Mouse (Mus musculus) G1E (cell line): Measurements from ENCODE around the gene Psg20. TPM values are rescaled to one million over a fixed set of nuclear protein-coding genes. Genes with fewer than 3 reads are reported as not detected.
"Not testable (repeated sequence)": the region's sequence is repeated elsewhere in the genome, so short reads cannot be mapped to it uniquely, and the experiment has no call there.

ENCODE experiments used
- ATAC-seq: 2 replicates; pipeline ENCODE4 v1.8.0; 2016; ENCODE audit warnings: mild to moderate bottlenecking; ENCODE audit not compliant: insufficient number of reproducible peaks, poor library complexity, low FRiP score, severe bottlenecking; ENCODE audit errors: extremely low read depth
- DNase-seq: peaks from one replicate; pipeline ENCODE4 v3.0.0; 2012; ENCODE audit warnings: low spot score
- H3K27me3 ChIP-seq: 2 replicates; pipeline ENCODE4 v1.6.1; 2012; ENCODE audit warnings: mild to moderate bottlenecking, low read length, inconsistent platforms; ENCODE audit not compliant: insufficient read depth
- H3K36me3 ChIP-seq: replicated peaks from 2 replicates; pipeline ENCODE3; 2012; ENCODE audit warnings: mild to moderate bottlenecking, inconsistent platforms
- H3K4me1 ChIP-seq: 2 replicates; pipeline ENCODE4 v1.6.1; 2012; ENCODE audit warnings: low read depth, low read length, inconsistent platforms, mixed read lengths; ENCODE audit not compliant: insufficient read depth
- H3K4me3 ChIP-seq: 2 replicates; pipeline ENCODE4 v1.5.1; 2012; ENCODE audit warnings: low read depth, mild to moderate bottlenecking, inconsistent platforms, low read length, moderate library complexity, mixed read lengths
- H3K9me3 ChIP-seq: replicated peaks from 2 replicates; pipeline ENCODE4 v1.6.1; 2012; ENCODE audit warnings: inconsistent platforms
- CTCF ChIP-seq: IDR thresholded peaks from 2 replicates; pipeline ENCODE4 v1.5.1; 2012; ENCODE audit warnings: low read depth, low read length, inconsistent platforms, mixed read lengths
- GATA1 ChIP-seq: IDR thresholded peaks from 2 replicates; pipeline ENCODE4 v1.6.1; 2012; ENCODE audit warnings: borderline replicate concordance, low read length, inconsistent platforms, mixed read lengths
- GATA2 ChIP-seq: IDR thresholded peaks from 2 replicates; pipeline ENCODE4 v1.6.1; 2012; ENCODE audit warnings: low read depth, low read length, inconsistent platforms, borderline replicate concordance
- POLR2AphosphoS5 ChIP-seq: IDR thresholded peaks from 2 replicates; pipeline ENCODE4 v1.6.1; 2012; ENCODE audit warnings: low read depth, low read length, inconsistent platforms; ENCODE audit not compliant: insufficient replicate concordance
- TAL1 ChIP-seq: conservative IDR thresholded peaks from 2 replicates; pipeline ENCODE4 v1.6.1; 2012; ENCODE audit warnings: low read depth, low read length, inconsistent platforms, mixed read lengths
- polyA plus RNA-seq: library from polyadenylated mRNA; stranded (reverse); fragments of >175 nt; gene quantifications from 2 replicates; pipeline ENCODE4 v1.2.3, GENCODE M21; 2012
- total RNA-seq, 2 experiments: library from RNA; stranded (forward) in 1 of 2; stranded (reverse) in 1 of 2; fragments of 200-1000 nt in 1 of 2; fragments of >200 nt in 1 of 2; fragmentation: Nextera tagmentation in 1 of 2; gene quantifications; 2 replicates each; pipeline ENCODE4 v1.2.3; 2014 to 2017

Gene Psg20
- total RNA-seq (2014; fragmentation: Nextera tagmentation), result not detected in 2 replicates
- total RNA-seq (2017), result 0.12 TPM in 1 of 2 replicates, not detected in the other
- polyA plus RNA-seq, result not detected in 2 replicates

- ATAC-seq (no peak), DNase-seq (no peak)
- H3K36me3 ChIP-seq, result no peaks in the 10 kb centered on the region
- H3K9me3 ChIP-seq, result no peaks in the 10 kb centered on the region
- TF ChIP-seq TAL1 (no peak), POLR2AphosphoS5 (no peak), GATA1 (no peak), CTCF (no peak), GATA2 (no peak)
- H3K4me1 ChIP-seq, result no peaks in the 10 kb centered on the region
- H3K4me3 ChIP-seq, result no peak within 1 kb of the TSS
- no peaks in the 10 kb centered on the region for H3K27me3 ChIP-seq
Observed at GRCm38 (mm10) chr7:18686085-18686484, at the start of gene Psg20. Psg20 (minus strand) TSS chr7:18686185.

DNA sequence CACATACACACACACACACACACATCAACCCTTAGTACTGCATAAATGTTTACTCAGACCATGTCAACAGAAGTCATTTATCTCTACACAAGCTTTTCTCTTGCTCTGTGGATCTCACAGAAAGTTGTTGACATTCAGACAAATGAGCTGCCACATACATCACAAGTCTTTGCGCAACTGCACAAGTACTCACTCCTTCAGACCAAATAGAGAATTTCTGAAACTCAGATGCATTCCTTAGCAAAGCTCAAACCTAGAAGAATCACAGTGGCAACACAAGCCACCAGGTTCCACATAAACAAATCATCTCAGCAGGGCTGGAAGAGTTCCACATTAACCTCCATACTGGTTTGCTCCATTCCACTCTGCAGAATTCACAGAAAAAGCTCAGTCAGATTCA is 48.5 kb upstream of the Psg20 start:
- DNase-seq (no peak), ATAC-seq (no peak)
- H3K4me1 ChIP-seq, result no peaks in the 10 kb centered on the region
- TF ChIP-seq GATA2 (no peak), TAL1 (no peak), POLR2AphosphoS5 (no peak), CTCF (no peak), GATA1 (no peak)
- H3K36me3 ChIP-seq, result no peaks in the 10 kb centered on the region
- no peaks in the 10 kb centered on the region for H3K27me3 ChIP-seq
- H3K4me3 ChIP-seq, result no peak overlapping the region
- H3K9me3 ChIP-seq, result no peaks in the 10 kb centered on the region

DNA sequence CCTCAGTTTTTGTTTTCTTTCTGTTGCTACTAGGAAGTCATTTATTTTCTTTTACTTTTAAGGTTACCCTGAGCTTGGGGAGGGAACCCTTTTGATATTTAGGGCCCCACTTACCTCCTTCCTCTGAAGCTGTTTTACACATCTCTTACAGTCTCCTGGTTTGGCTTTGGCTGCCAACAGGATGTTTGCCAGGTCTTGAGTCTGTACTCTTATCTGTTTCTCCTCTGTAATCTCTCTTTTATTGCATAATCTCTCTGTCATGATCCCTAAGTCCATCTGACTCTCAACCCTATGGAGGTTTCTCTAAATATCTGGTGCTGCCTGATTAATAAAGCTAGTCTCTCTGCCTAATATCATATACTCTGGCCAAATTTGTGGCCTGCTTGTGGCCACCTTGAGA is 47.1 kb upstream of the Psg20 start:
- H3K36me3 ChIP-seq, result no peaks in the 10 kb centered on the region
- no peaks in the 10 kb centered on the region for H3K9me3 ChIP-seq
- no peak overlapping the region for H3K4me3 ChIP-seq
- TF ChIP-seq POLR2AphosphoS5 (no peak), CTCF (no peak), TAL1 (no peak), GATA2 (no peak), GATA1 (no peak)
- no peaks in the 10 kb centered on the region for H3K27me3 ChIP-seq
- ATAC-seq (no peak), DNase-seq (no peak)
- H3K4me1 ChIP-seq, result no peaks in the 10 kb centered on the region

- no peak for TF ChIP-seq TAL1
- TF ChIP-seq CTCF, result no peak
- TF ChIP-seq GATA1, result no peak
- TF ChIP-seq GATA2, result no peak
- no peak for TF ChIP-seq POLR2AphosphoS5
- no peaks in the 10 kb centered on the region for H3K9me3 ChIP-seq
- H3K4me1 ChIP-seq, result no peaks in the 10 kb centered on the region
- H3K36me3 ChIP-seq, result no peaks in the 10 kb centered on the region
- DNase-seq (no peak), ATAC-seq (no peak)
- no peak overlapping the region for H3K4me3 ChIP-seq
- no peaks in the 10 kb centered on the region for H3K27me3 ChIP-seq
Observed at GRCm38 (mm10) chr7:18728391-18728790, 42.4 kb upstream of the Psg20 start.

GRCm38 (mm10) chr7:18725931-18726330 is 39.9 kb upstream of the Psg20 start:
- not testable (repeated sequence) for ATAC-seq, H3K36me3 ChIP-seq, DNase-seq, H3K4me1 ChIP-seq, H3K27me3 ChIP-seq, H3K9me3 ChIP-seq, H3K4me3 ChIP-seq

DNA sequence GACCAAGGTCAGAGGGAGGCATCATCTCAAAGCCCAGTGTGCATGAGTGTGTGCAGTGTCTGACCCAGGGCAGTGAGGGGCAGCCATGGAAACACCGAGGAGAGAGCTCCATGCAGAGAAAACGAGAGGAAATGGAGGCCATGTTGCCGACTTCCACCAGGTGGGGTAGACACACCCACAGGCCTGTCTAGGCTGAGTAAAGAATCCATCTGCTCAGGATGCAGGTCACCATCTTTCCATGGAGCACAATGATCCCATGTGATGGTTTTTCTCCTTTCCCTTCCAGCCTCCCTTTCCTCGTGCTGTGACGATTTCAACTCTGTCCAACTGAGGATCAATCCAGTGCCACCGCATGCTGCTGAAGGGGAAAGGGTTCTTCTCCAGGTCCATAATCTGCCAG is 38.0 kb upstream of the Psg20 start:
- no peak for DNase-seq
- no peak for TF ChIP-seq POLR2AphosphoS5
- TF ChIP-seq GATA1, result no peak
- no peak for TF ChIP-seq CTCF
- no peak for TF ChIP-seq GATA2
- no peak for TF ChIP-seq TAL1
- Histone ChIP-seq H3K27me3 (no peaks in the 10 kb centered on the region), H3K4me3 (no peak overlapping the region), H3K36me3 (no peaks in the 10 kb centered on the region), H3K4me1 (no peaks in the 10 kb centered on the region), H3K9me3 (no peaks in the 10 kb centered on the region)
- ATAC-seq, result no peak

- no peak within 1 kb of the TSS for H3K4me3 ChIP-seq
- no peak for ATAC-seq
- no peak for DNase-seq
- H3K36me3 ChIP-seq, result no peaks in the 10 kb centered on the region
- TF ChIP-seq POLR2AphosphoS5 (no peak), GATA1 (no peak), GATA2 (no peak), TAL1 (no peak), CTCF (no peak)
- H3K27me3 ChIP-seq, result no peaks in the 10 kb centered on the region
- no peaks in the 10 kb centered on the region for H3K4me1 ChIP-seq
- no peaks in the 10 kb centered on the region for H3K9me3 ChIP-seq
Observed at GRCm38 (mm10) chr7:18717790-18718189, 31.8 kb upstream of the Psg20 start, which contains the start of gene Psg22. Psg22 (plus strand) TSS chr7:18718090.
